Mouse (Mus musculus) limb, embryonic 12.5 days (tissue): ENCODE data around the gene Sp9. TPM values are rescaled to one million over a fixed set of nuclear protein-coding genes. Genes with fewer than 3 reads are reported as not detected.
A peak's percentile ranks its signal among the peaks of the same experiment; 100 is the strongest.

ENCODE experiments used
- ATAC-seq: fragments of 200-750 bp; cut with Nextera tagmentation; 2 replicates; pipeline ENCODE4 v1.8.0; 2017; ENCODE audit warnings: low read depth, moderate TSS enrichment; ENCODE audit not compliant: insufficient number of reproducible peaks, insufficient read depth, low FRiP score, low TSS enrichment
- H3K27ac ChIP-seq: fragments of 300-500 bp; sonication (generic); 2 replicates; pipeline ENCODE4 v1.5.1; 2016; ENCODE audit warnings: mild to moderate bottlenecking, moderate library complexity
- H3K27me3 ChIP-seq: fragments of 300-500 bp; sonication (generic); 2 replicates; pipeline ENCODE4 v1.6.1; 2016; ENCODE audit warnings: mild to moderate bottlenecking, moderate library complexity
- H3K36me3 ChIP-seq: fragments of 300-500 bp; sonication (generic); 2 replicates; pipeline ENCODE4 v1.6.1; 2016; ENCODE audit warnings: mild to moderate bottlenecking, moderate library complexity
- H3K4me1 ChIP-seq: fragments of 300-500 bp; sonication (generic); replicated peaks from 2 replicates; pipeline ENCODE4 v1.6.1; 2016
- H3K4me2 ChIP-seq: fragments of 300-500 bp; sonication (generic); 2 replicates; pipeline ENCODE4 v1.6.1; 2016; ENCODE audit warnings: mild to moderate bottlenecking, moderate library complexity
- H3K4me3 ChIP-seq: fragments of 300-500 bp; sonication (generic); replicated peaks from 2 replicates; pipeline ENCODE4 v1.5.1; 2016; ENCODE audit warnings: mild to moderate bottlenecking
- H3K9ac ChIP-seq: fragments of 300-500 bp; sonication (generic); replicated peaks from 2 replicates; pipeline ENCODE4 v1.6.1; 2016; ENCODE audit warnings: mild to moderate bottlenecking, moderate library complexity
- H3K9me3 ChIP-seq: fragments of 300-500 bp; sonication (generic); 2 replicates; pipeline ENCODE4 v1.6.1; 2016; ENCODE audit warnings: mild to moderate bottlenecking, moderate library complexity
- WGBS: fragments of 180-500 bp; shearing (Covaris S2); methylation state at CpG from one replicate; pipeline ENCODE4 v1.1.7; 2016; 5-methylcytosine and 5-hydroxymethylcytosine counted together
- polyA plus RNA-seq: library from polyadenylated mRNA; unstranded; fragments of >200 nt; fragmentation: Nextera tagmentation; extraction: Ambion mirVana; gene quantifications from 2 replicates; pipeline ENCODE4 v1.2.1, GENCODE M21; 2016

Gene Sp9
- polyA plus RNA-seq, 1 experiment from 2014 or later: 2.5 TPM

GRCm38 (mm10) chr2:73291130-73291529, 19.4 kb downstream of the Sp9 start:
- no peak overlapping the region for H3K4me3 ChIP-seq
- H3K4me1 ChIP-seq: no peaks in the 10 kb centered on the region
- no peaks in the 10 kb centered on the region for H3K9me3 ChIP-seq
- no peak for ATAC-seq
- peaks cover 58% of the 10 kb centered on the region for H3K36me3 ChIP-seq
- H3K9ac ChIP-seq: no peak overlapping the region
- 89% methylated on average over 4 of the region's 4 CpGs for WGBS
- H3K4me2 ChIP-seq: no peak overlapping the region
- H3K27me3 ChIP-seq: no peaks in the 10 kb centered on the region
- no peak overlapping the region for H3K27ac ChIP-seq

GRCm38 (mm10) chr2:73295023-73295422, 23.3 kb downstream of the Sp9 start:
- ATAC-seq: no peak
- Histone ChIP-seq H3K4me2 (no peak overlapping the region), H3K4me1 (no peaks in the 10 kb centered on the region), H3K4me3 (no peak overlapping the region), H3K9me3 (no peaks in the 10 kb centered on the region), H3K27me3 (no peaks in the 10 kb centered on the region), H3K9ac (no peak overlapping the region), H3K36me3 (peaks cover 48% of the 10 kb centered on the region; the same call in 1 of the 2 replicates), H3K27ac (no peak overlapping the region)
- 79% methylated on average over 7 of the region's 7 CpGs for WGBS

- Histone ChIP-seq H3K36me3 (peaks cover 56% of the 10 kb centered on the region), H3K4me2 (no peak overlapping the region), H3K4me3 (no peak overlapping the region), H3K27ac (no peak overlapping the region), H3K9ac (no peak overlapping the region), H3K4me1 (no peaks in the 10 kb centered on the region), H3K27me3 (no peaks in the 10 kb centered on the region), H3K9me3 (no peaks in the 10 kb centered on the region)
- 86% methylated on average over 7 of the region's 7 CpGs for whole genome bisulfite sequencing
- no peak for ATAC-seq
These were observed 26.4 kb downstream of the Sp9 start for GRCm38 (mm10) chr2:73298154-73298553.

GRCm38 (mm10) chr2:73298841-73299240, 27.1 kb downstream of the Sp9 start:
- 85% methylated on average over 3 of the region's 3 CpGs for WGBS
- H3K27ac ChIP-seq: no peak overlapping the region
- no peak overlapping the region for H3K4me2 ChIP-seq
- no peaks in the 10 kb centered on the region for H3K9me3 ChIP-seq
- ATAC-seq: no peak
- H3K36me3 ChIP-seq: peaks cover 61% of the 10 kb centered on the region
- no peak overlapping the region for H3K9ac ChIP-seq
- H3K4me3 ChIP-seq: no peak overlapping the region
- no peaks in the 10 kb centered on the region for H3K27me3 ChIP-seq
- no peaks in the 10 kb centered on the region for H3K4me1 ChIP-seq

GRCm38 (mm10) chr2:73301979-73302378, 30.3 kb downstream of the Sp9 start:
- 91% methylated on average over 1 of the region's 1 CpGs for WGBS
- no peak for ATAC-seq
- Histone ChIP-seq H3K27ac (no peak overlapping the region), H3K9me3 (no peaks in the 10 kb centered on the region), H3K36me3 (peaks cover 68% of the 10 kb centered on the region), H3K4me2 (no peak overlapping the region), H3K4me3 (no peak overlapping the region), H3K27me3 (no peaks in the 10 kb centered on the region), H3K9ac (no peak overlapping the region), H3K4me1 (no peaks in the 10 kb centered on the region)

GRCm38 (mm10) chr2:73302722-73303121, 31.0 kb downstream of the Sp9 start:
- H3K4me2 ChIP-seq: no peak overlapping the region
- H3K4me1 ChIP-seq: no peaks in the 10 kb centered on the region
- H3K36me3 ChIP-seq: peaks cover 70% of the 10 kb centered on the region
- no peak for ATAC-seq
- WGBS: 95% methylated on average over 9 of the region's 9 CpGs
- H3K27me3 ChIP-seq: no peaks in the 10 kb centered on the region
- H3K9ac ChIP-seq: no peak overlapping the region
- H3K4me3 ChIP-seq: no peak overlapping the region
- no peaks in the 10 kb centered on the region for H3K9me3 ChIP-seq
- H3K27ac ChIP-seq: no peak overlapping the region

GRCm38 (mm10) chr2:73304506-73304905, 32.8 kb downstream of the Sp9 start:
- no peak overlapping the region for H3K4me2 ChIP-seq
- H3K27me3 ChIP-seq: no peaks in the 10 kb centered on the region
- 91% methylated on average over 5 of the region's 5 CpGs for WGBS
- no peak overlapping the region for H3K9ac ChIP-seq
- H3K9me3 ChIP-seq: no peaks in the 10 kb centered on the region
- no peak overlapping the region for H3K4me3 ChIP-seq
- peaks cover 77% of the 10 kb centered on the region for H3K36me3 ChIP-seq
- no peaks in the 10 kb centered on the region for H3K4me1 ChIP-seq
- ATAC-seq: no peak
- no peak overlapping the region for H3K27ac ChIP-seq

GRCm38 (mm10) chr2:73306006-73306405, 34.3 kb downstream of the Sp9 start:
- 92% methylated on average over 7 of the region's 7 CpGs for WGBS
- no peaks in the 10 kb centered on the region for H3K27me3 ChIP-seq
- peaks cover 79% of the 10 kb centered on the region for H3K36me3 ChIP-seq
- no peaks in the 10 kb centered on the region for H3K9me3 ChIP-seq
- H3K4me2 ChIP-seq: no peak overlapping the region
- no peaks in the 10 kb centered on the region; the same call in 1 of the 2 replicates for H3K4me1 ChIP-seq
- no peak overlapping the region for H3K9ac ChIP-seq
- ATAC-seq: no peak
- H3K27ac ChIP-seq: no peak overlapping the region
- no peak overlapping the region for H3K4me3 ChIP-seq

GRCm38 (mm10) chr2:73312152-73313116, 40.7 kb downstream of the Sp9 start, which contains the start of the genes Scrn3 and Cir1:
TSS of gene Scrn3 (plus strand) at chr2:73312601.
TSS of gene Cir1 (minus strand) at chr2:73312701.
- no peaks in the 10 kb centered on the region for H3K9me3 ChIP-seq
- H3K9ac ChIP-seq: peak within 1 kb of the TSS; percentile 79

GRCm38 (mm10) chr2:73313117-73313501, 41.4 kb downstream of the Sp9 start:
- 48% methylated on average over 14 of the region's 14 CpGs for WGBS
- Histone ChIP-seq H3K4me3 (peak overlapping the region; percentile 83), H3K9ac (no peak overlapping the region; the same call in 1 of the 2 replicates), H3K36me3 (peaks cover 20% of the 10 kb centered on the region), H3K4me1 (peaks cover 13% of the 10 kb centered on the region), H3K27ac (peak overlapping the region; percentile 51; the same call in 1 of the 2 replicates), H3K4me2 (peak overlapping the region; percentile 52), H3K9me3 (no peaks in the 10 kb centered on the region), H3K27me3 (no peaks in the 10 kb centered on the region)
- ATAC-seq: peak; percentile 29; the same call in 1 of the 2 replicates

More at GRCm38 (mm10) chr2:73312152-73313116, 40.7 kb downstream of the Sp9 start, which contains the start of the genes Scrn3 and Cir1:
- Histone ChIP-seq H3K36me3 (peaks cover 25% of the 10 kb centered on the region), H3K4me1 (peaks cover 13% of the 10 kb centered on the region), H3K27ac (peak within 1 kb of the TSS; percentile 84), H3K4me3 (peak within 1 kb of the TSS; percentile 83), H3K4me2 (peak within 1 kb of the TSS; percentile 84), H3K27me3 (no peaks in the 10 kb centered on the region)
- under 1% methylated on average over 64 of the region's 64 CpGs for WGBS
- ATAC-seq: peak; percentile 94

GRCm38 (mm10) chr2:73314311-73314710, 42.6 kb downstream of the Sp9 start:
- 93% methylated on average over 3 of the region's 3 CpGs for WGBS
- no peak for ATAC-seq
- H3K36me3 ChIP-seq: peaks cover 9% of the 10 kb centered on the region
- H3K4me2 ChIP-seq: no peak overlapping the region
- H3K9me3 ChIP-seq: no peaks in the 10 kb centered on the region
- H3K27ac ChIP-seq: no peak overlapping the region
- no peak overlapping the region for H3K4me3 ChIP-seq
- H3K9ac ChIP-seq: no peak overlapping the region
- H3K27me3 ChIP-seq: no peaks in the 10 kb centered on the region
- H3K4me1 ChIP-seq: peaks cover 13% of the 10 kb centered on the region
